Mouse (Mus musculus) CD4-positive naive resting alpha-beta T cell, adult 57 days (primary cell): ENCODE data around the gene Rab39b. TPM values are rescaled to one million over a fixed set of nuclear protein-coding genes. Genes with fewer than 3 reads are reported as not detected.

Experiments used
- total RNA-seq: library from RNA; stranded (reverse); gene quantifications from one replicate; pipeline ENCODE4 v1.2.4, GENCODE M21; 2023

Gene Rab39b
- total RNA-seq: not detected

GRCm38 (mm10) chrX:75577582-75578324, at the start of gene Rab39b:
TSS of gene Rab39b (minus strand) at chrX:75578231.

Other genes with a start within 250 kb of the Rab39b start
- 21.6 TPM for gene Fundc2, start 195.8 kb downstream of the Rab39b start, total RNA-seq
- gene F8, start 195.6 kb downstream of the Rab39b start, total RNA-seq: 0.12 TPM
- gene Cmc4, start 161.6 kb downstream of the Rab39b start, total RNA-seq: 10.5 TPM
- gene Mtcp1, start 161.6 kb downstream of the Rab39b start, total RNA-seq: 10.2 TPM
- gene Brcc3, start 161.6 kb downstream of the Rab39b start, total RNA-seq: 27.0 TPM
- 65.3 TPM for gene Vbp1, start 63.9 kb downstream of the Rab39b start, total RNA-seq